Mouse (Mus musculus) embryonic fibroblast, embryonic 13.5 days (primary cell): ENCODE data around the gene Maml2.

Source experiments
- CTCF ChIP-seq: IDR thresholded peaks from 2 replicates; pipeline ENCODE4 v1.5.1; 2011; ENCODE audit warnings: mild to moderate bottlenecking, control low read depth, low read length, moderate library complexity, borderline replicate concordance; ENCODE audit not compliant: insufficient read depth
- POLR2A ChIP-seq: IDR thresholded peaks from 2 replicates; pipeline ENCODE4 v1.6.1; 2011; ENCODE audit warnings: low read depth, mild to moderate bottlenecking, control low read depth, low read length, moderate library complexity

DNA sequence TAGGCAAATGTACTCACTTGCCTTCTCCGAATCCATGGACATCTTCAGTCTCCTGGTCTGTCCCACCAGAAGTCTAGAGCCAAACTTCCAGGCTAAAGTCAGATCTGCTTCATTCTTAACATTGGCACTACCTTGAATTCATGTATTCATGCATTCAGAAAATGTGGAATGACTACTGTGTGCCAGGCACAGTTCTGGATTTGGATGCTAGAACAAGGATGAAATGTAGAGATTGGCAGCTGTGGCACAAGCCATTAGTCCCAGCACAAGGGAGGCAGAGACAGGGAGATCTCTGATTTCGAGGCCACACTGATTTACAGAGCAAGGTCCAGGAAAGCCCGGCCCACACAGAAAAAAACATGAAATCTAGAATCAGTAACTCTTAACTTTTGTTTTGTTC lies 327.5 kb downstream of the Maml2 start:
- TF ChIP-seq CTCF (no peak), POLR2A (no peak)
